Mouse (Mus musculus): ENCODE results near the gene Nr1d1. TPM values are rescaled to one million over a fixed set of nuclear protein-coding genes. Genes with fewer than 3 reads are reported as not detected.

The Nr1d1 gene
- polyA plus RNA-seq, 1 experiment from 2014 or later: 0.79 TPM

- Histone ChIP-seq H3K27me3 (no peaks in the 10 kb centered on the region), H3K9me3 (no peaks in the 10 kb centered on the region), H3K36me3 (peaks cover 53% of the 10 kb centered on the region), H3K9ac (replicated peaks) (no peak overlapping the region), H3K4me1 (replicated peaks) (peaks cover 39% of the 10 kb centered on the region), H3K27ac (no peak overlapping the region), H3K4me2 (peak overlapping the region; percentile 26), H3K4me3 (replicated peaks) (0 out of 2 replicates have a peak overlapping the region, but pooled peaks have one; percentile 5)
- 34% methylated on average over 37 of the region's 39 CpGs for WGBS
- no peak for ATAC-seq (ENCODE audit: insufficient number of reproducible peaks, insufficient read depth, low FRiP score, low TSS enrichment, low read depth)
These were observed 6.8 kb downstream of the Nr1d1 start for GRCm38 (mm10) chr11:98768127-98769006.

GRCm38 (mm10) chr11:98767713-98768112 is 7.4 kb downstream of the Nr1d1 start:
- peaks cover 37% of the 10 kb centered on the region for H3K4me1 ChIP-seq (replicated peaks)
- H3K36me3 ChIP-seq: peaks cover 59% of the 10 kb centered on the region
- WGBS: 22% methylated on average over 4 of the region's 4 CpGs
- H3K4me3 ChIP-seq (replicated peaks): no peak overlapping the region
- no peak overlapping the region; the same call in 1 of the 2 replicates for H3K4me2 ChIP-seq
- no peak for ATAC-seq (ENCODE audit: insufficient number of reproducible peaks, insufficient read depth, low FRiP score, low TSS enrichment, low read depth)
- no peak overlapping the region for H3K27ac ChIP-seq
- H3K9me3 ChIP-seq: no peaks in the 10 kb centered on the region
- H3K9ac ChIP-seq (replicated peaks): no peak overlapping the region; the same call in 1 of the 2 replicates
- no peaks in the 10 kb centered on the region for H3K27me3 ChIP-seq

GRCm38 (mm10) chr11:98767276-98767675 is 7.9 kb downstream of the Nr1d1 start:
- no peak for ATAC-seq (ENCODE audit: insufficient number of reproducible peaks, insufficient read depth, low FRiP score, low TSS enrichment, low read depth)

GRCm38 (mm10) chr11:98766816-98767215 is 8.3 kb downstream of the Nr1d1 start:
- Histone ChIP-seq H3K9ac (replicated peaks) (peak overlapping the region; percentile 37; the same call in 1 of the 2 replicates), H3K4me3 (replicated peaks) (no peak overlapping the region), H3K4me2 (peak overlapping the region; percentile 32), H3K27ac (no peak overlapping the region), H3K27me3 (no peaks in the 10 kb centered on the region), H3K36me3 (peaks cover 67% of the 10 kb centered on the region), H3K9me3 (no peaks in the 10 kb centered on the region), H3K4me1 (replicated peaks) (peaks cover 36% of the 10 kb centered on the region)
- 48% methylated on average over 5 of the region's 5 CpGs for WGBS
- ATAC-seq (ENCODE audit: insufficient number of reproducible peaks, insufficient read depth, low FRiP score, low TSS enrichment, low read depth): no peak

More at GRCm38 (mm10) chr11:98767276-98767675, 7.9 kb downstream of the Nr1d1 start:
- Histone ChIP-seq H3K9me3 (no peaks in the 10 kb centered on the region), H3K4me2 (peak overlapping the region; percentile 32; the same call in 1 of the 2 replicates), H3K9ac (replicated peaks) (peak overlapping the region; percentile 37; the same call in 1 of the 2 replicates), H3K27ac (no peak overlapping the region), H3K36me3 (peaks cover 62% of the 10 kb centered on the region), H3K4me1 (replicated peaks) (peaks cover 36% of the 10 kb centered on the region), H3K27me3 (no peaks in the 10 kb centered on the region), H3K4me3 (replicated peaks) (no peak overlapping the region)
- WGBS: 11% methylated on average over 8 of the region's 9 CpGs

- Histone ChIP-seq H3K27ac (no peak overlapping the region), H3K4me2 (no peak overlapping the region), H3K9ac (replicated peaks) (no peak overlapping the region), H3K4me1 (replicated peaks) (peaks cover 36% of the 10 kb centered on the region), H3K36me3 (peaks cover 72% of the 10 kb centered on the region), H3K27me3 (no peaks in the 10 kb centered on the region), H3K4me3 (replicated peaks) (no peak overlapping the region), H3K9me3 (no peaks in the 10 kb centered on the region)
- WGBS: 49% methylated on average over 2 of the region's 2 CpGs
- ATAC-seq (ENCODE audit: insufficient number of reproducible peaks, insufficient read depth, low FRiP score, low TSS enrichment, low read depth): no peak
These were observed 8.8 kb downstream of the Nr1d1 start for GRCm38 (mm10) chr11:98766346-98766745.

GRCm38 (mm10) chr11:98765421-98766309 is 9.5 kb downstream of the Nr1d1 start:
- no peak overlapping the region for H3K9ac ChIP-seq (replicated peaks)
- no peaks in the 10 kb centered on the region for H3K27me3 ChIP-seq
- H3K4me3 ChIP-seq (replicated peaks): no peak overlapping the region
- H3K4me1 ChIP-seq (replicated peaks): peaks cover 36% of the 10 kb centered on the region
- peaks cover 75% of the 10 kb centered on the region for H3K36me3 ChIP-seq
- WGBS: 46% methylated on average over 9 of the region's 9 CpGs
- H3K4me2 ChIP-seq: no peak overlapping the region
- H3K9me3 ChIP-seq: no peaks in the 10 kb centered on the region
- no peak for ATAC-seq (ENCODE audit: insufficient number of reproducible peaks, insufficient read depth, low FRiP score, low TSS enrichment, low read depth)
- H3K27ac ChIP-seq: no peak overlapping the region; the same call in 1 of the 2 replicates

GRCm38 (mm10) chr11:98764746-98765145 is 10.4 kb downstream of the Nr1d1 start:
- no peak overlapping the region for H3K27ac ChIP-seq
- no peak overlapping the region for H3K4me2 ChIP-seq
- no peaks in the 10 kb centered on the region for H3K27me3 ChIP-seq
- no peaks in the 10 kb centered on the region for H3K9me3 ChIP-seq
- peaks cover 75% of the 10 kb centered on the region for H3K36me3 ChIP-seq
- H3K4me3 ChIP-seq (replicated peaks): no peak overlapping the region
- H3K4me1 ChIP-seq (replicated peaks): peaks cover 36% of the 10 kb centered on the region
- ATAC-seq (ENCODE audit: insufficient number of reproducible peaks, insufficient read depth, low FRiP score, low TSS enrichment, low read depth): no peak
- no peak overlapping the region for H3K9ac ChIP-seq (replicated peaks)

- H3K9ac ChIP-seq (replicated peaks): no peak overlapping the region
- no peak overlapping the region for H3K27ac ChIP-seq
- WGBS: 82% methylated on average over 18 of the region's 18 CpGs
- H3K4me3 ChIP-seq (replicated peaks): no peak overlapping the region
- no peak for ATAC-seq (ENCODE audit: insufficient number of reproducible peaks, insufficient read depth, low FRiP score, low TSS enrichment, low read depth)
- peaks cover 69% of the 10 kb centered on the region for H3K36me3 ChIP-seq
- H3K27me3 ChIP-seq: no peaks in the 10 kb centered on the region
- no peaks in the 10 kb centered on the region for H3K9me3 ChIP-seq
- peaks cover 36% of the 10 kb centered on the region for H3K4me1 ChIP-seq (replicated peaks)
- no peak overlapping the region for H3K4me2 ChIP-seq
These were observed 11.0 kb downstream of the Nr1d1 start for GRCm38 (mm10) chr11:98764091-98764490.

- ATAC-seq (ENCODE audit: insufficient number of reproducible peaks, insufficient read depth, low FRiP score, low TSS enrichment, low read depth): no peak
- 91% methylated on average over 8 of the region's 8 CpGs for WGBS
- H3K27ac ChIP-seq: no peak overlapping the region
These were observed 11.7 kb downstream of the Nr1d1 start for GRCm38 (mm10) chr11:98763502-98763861.

GRCm38 (mm10) chr11:98762756-98763501 is 12.2 kb downstream of the Nr1d1 start:
- H3K27ac ChIP-seq: no peak overlapping the region
- WGBS: 68% methylated on average over 17 of the region's 17 CpGs
- H3K4me2 ChIP-seq: no peak overlapping the region
- no peak overlapping the region for H3K4me3 ChIP-seq (replicated peaks)
- H3K4me1 ChIP-seq (replicated peaks): peaks cover 28% of the 10 kb centered on the region
- peaks cover 70% of the 10 kb centered on the region for H3K36me3 ChIP-seq
- no peak for ATAC-seq (ENCODE audit: insufficient number of reproducible peaks, insufficient read depth, low FRiP score, low TSS enrichment, low read depth)
- H3K9me3 ChIP-seq: no peaks in the 10 kb centered on the region
- H3K9ac ChIP-seq (replicated peaks): no peak overlapping the region
- no peaks in the 10 kb centered on the region for H3K27me3 ChIP-seq

More at GRCm38 (mm10) chr11:98763502-98763861, 11.7 kb downstream of the Nr1d1 start:
- no peaks in the 10 kb centered on the region for H3K27me3 ChIP-seq
- peaks cover 69% of the 10 kb centered on the region for H3K36me3 ChIP-seq
- H3K9me3 ChIP-seq: no peaks in the 10 kb centered on the region
- H3K4me3 ChIP-seq (replicated peaks): no peak overlapping the region
- no peak overlapping the region for H3K4me2 ChIP-seq
- H3K9ac ChIP-seq (replicated peaks): no peak overlapping the region
- H3K4me1 ChIP-seq (replicated peaks): peaks cover 34% of the 10 kb centered on the region

Data from limb, embryonic 12.5 days (tissue).